In genomic region chr5:134788237-134788636, GRCm38 (mm10) we compare ENCODE assay signal across 8 mouse cellular contexts. TPM values are rescaled to one million over a fixed set of nuclear protein-coding genes. Genes with fewer than 3 reads are reported as not detected.
A peak's percentile ranks its signal among the peaks of the same experiment; 100 is the strongest.
DNase-seq lines count a peak whose midpoint lies in the region; ATAC-seq and TF ChIP-seq lines count a peak whose summit lies in the region.

No protein-coding gene starts in this region.

- H3K4me1 ChIP-seq in kidney, postnatal 0 days (replicated peaks; ENCODE audit: insufficient read depth, low read length), result 0 out of 2 replicates have a peak, but pooled peaks cover 5% of the 10 kb centered on the region
- H3K4me1 ChIP-seq in stomach, embryonic 14.5 days (ENCODE audit: control insufficient read depth, insufficient read depth, low read length), result peaks cover 11% of the 10 kb centered on the region
- peaks cover 9% of the 10 kb centered on the region for H3K4me1 ChIP-seq in kidney, embryonic 16.5 days (ENCODE audit: insufficient read depth, low read length)

- no peak for ATAC-seq in kidney, postnatal 0 days (replicated peaks; ENCODE audit: low FRiP score, low read depth)
- ATAC-seq in stomach, embryonic 14.5 days (ENCODE audit: insufficient number of reproducible peaks, insufficient read depth, low FRiP score, low read depth), result peak; percentile 66; the same call in 1 of the 2 replicates
- no peak for ATAC-seq in kidney, embryonic 16.5 days (ENCODE audit: low FRiP score, low TSS enrichment)

- H3K4me3 ChIP-seq in kidney, postnatal 0 days (replicated peaks; ENCODE audit: low read depth, low read length), result no peak overlapping the region
- no peak overlapping the region for H3K4me3 ChIP-seq in gastrocnemius, adult 2 months
- H3K4me3 ChIP-seq in stomach, embryonic 14.5 days (ENCODE audit: low read depth, low read length), result no peak overlapping the region
- H3K4me3 ChIP-seq in kidney, embryonic 16.5 days (ENCODE audit: low read length), result no peak overlapping the region

- no peak overlapping the region for H3K4me2 ChIP-seq in kidney, postnatal 0 days (ENCODE audit: low read length)
- H3K4me2 ChIP-seq in stomach, embryonic 14.5 days (replicated peaks; ENCODE audit: low read depth, low read length), result no peak overlapping the region
- H3K4me2 ChIP-seq in kidney, embryonic 16.5 days (replicated peaks; ENCODE audit: low read depth, low read length), result no peak overlapping the region

- H3K27ac ChIP-seq in kidney, postnatal 0 days, result no peak overlapping the region
- no peak overlapping the region for H3K27ac ChIP-seq in gastrocnemius, adult 2 months
- H3K27ac ChIP-seq in stomach, embryonic 14.5 days (ENCODE audit: low read length), result peak overlapping the region; percentile 58; the same call in 1 of the 2 replicates
- no peak overlapping the region for H3K27ac ChIP-seq in kidney, embryonic 16.5 days (ENCODE audit: low read length)

- 21% methylated on average over 12 of the region's 12 CpGs for WGBS in kidney, postnatal 0 days
- 25% methylated on average over 12 of the region's 12 CpGs for WGBS in stomach, embryonic 14.5 days
- WGBS in kidney, embryonic 16.5 days, result 32% methylated on average over 12 of the region's 12 CpGs

- no peak overlapping the region for H3K9ac ChIP-seq in kidney, postnatal 0 days (ENCODE audit: low read depth, low read length)
- H3K9ac ChIP-seq in stomach, embryonic 14.5 days (replicated peaks; ENCODE audit: low read depth, low read length), result no peak overlapping the region
- H3K9ac ChIP-seq in kidney, embryonic 16.5 days (replicated peaks; ENCODE audit: low read length), result no peak overlapping the region

- no peaks in the 10 kb centered on the region for H3K27me3 ChIP-seq in kidney, postnatal 0 days (ENCODE audit: insufficient read depth, low read length)
- no peaks in the 10 kb centered on the region for H3K27me3 ChIP-seq in stomach, embryonic 14.5 days (ENCODE audit: control insufficient read depth, insufficient read depth, low read length)
- no peaks in the 10 kb centered on the region for H3K27me3 ChIP-seq in kidney, embryonic 16.5 days (ENCODE audit: insufficient read depth, low read length)

- H3K9me3 ChIP-seq in kidney, postnatal 0 days (replicated peaks; ENCODE audit: low read length), result no peaks in the 10 kb centered on the region
- no peaks in the 10 kb centered on the region for H3K9me3 ChIP-seq in stomach, embryonic 14.5 days (ENCODE audit: control insufficient read depth, low read depth, low read length)
- peaks cover 8% of the 10 kb centered on the region; the same call in 1 of the 2 replicates for H3K9me3 ChIP-seq in kidney, embryonic 16.5 days (ENCODE audit: low read length)

- intact Hi-C loops in gastrocnemius, adult 2 months (cut with DNase I), result no loop called here

- TF ChIP-seq CTCF in kidney, postnatal 0 days (IDR thresholded peaks at IDR 0.05; ENCODE audit: low read depth), result no peak
- no peak for TF ChIP-seq CTCF in gastrocnemius, adult 2 months (IDR thresholded peaks at IDR 0.05)

- DNase-seq in kidney, postnatal 0 days (ENCODE audit: low spot score), result peak; percentile 63
- DNase-seq in kidney, adult 8-10 months, result no peak
- DNase-seq in gastrocnemius, adult 2 months, result peak; percentile 75
- DNase-seq in heart, postnatal 4 days, result peak; percentile 88
- DNase-seq in ovary, postnatal 10 days (ENCODE audit: low spot score), result no peak
- no peak for DNase-seq in right cerebral cortex, postnatal 10 days (ENCODE audit: low spot score in 2 of 2)

- no peaks in the 10 kb centered on the region for H3K36me3 ChIP-seq in kidney, postnatal 0 days (ENCODE audit: insufficient read depth, low read length)
- no peaks in the 10 kb centered on the region for H3K36me3 ChIP-seq in stomach, embryonic 14.5 days (ENCODE audit: control insufficient read depth, insufficient read depth, low read length)
- H3K36me3 ChIP-seq in kidney, embryonic 16.5 days (ENCODE audit: insufficient read depth, low read length), result no peaks in the 10 kb centered on the region

RNA-seq across cellular contexts. Expression of gene Eln, which starts 41.1 kb away (rescaled TPM):
- polyA plus RNA-seq in kidney, postnatal 0 days (2015; fragmentation: Nextera tagmentation; extraction: Ambion mirVana), result 77.7 and 78.9 TPM in 2 replicates
- total RNA-seq in gastrocnemius, adult 2 months (2021), result 10 to 100 TPM; 17.6 to 31.6 TPM
- 1,000 to 10,000 TPM in 1 of 2 experiments, 100 to 1,000 TPM in 1; 932 to 1,129 TPM for total RNA-seq in heart, postnatal 4 days (2021)
- polyA plus RNA-seq in stomach, embryonic 14.5 days (2014; fragmentation: Nextera tagmentation; extraction: Ambion mirVana), result 48.3 and 54.9 TPM in 2 replicates
- 35.9 and 46.1 TPM in 2 replicates for polyA plus RNA-seq in kidney, embryonic 16.5 days (2015; fragmentation: Nextera tagmentation; extraction: Ambion mirVana)

Comparison
In these comparisons a context has a peak if more than half of its experiments do, and no peak if none do; other contexts are left out.
1. DNase-seq: peak in kidney, postnatal 0 days (single experiment), gastrocnemius, adult 2 months (single experiment) and heart, postnatal 4 days (single experiment); none in kidney, adult 8-10 months (0 of 2), ovary, postnatal 10 days (single experiment) and right cerebral cortex, postnatal 10 days (0 of 2).